Mouse (Mus musculus): ENCODE data around the gene Phf21a. TPM values are rescaled to one million over a fixed set of nuclear protein-coding genes. Genes with fewer than 3 reads are reported as not detected.

Phf21a gene
- total and polyA plus RNA-seq, 3 experiments: 26.4 to 30.2 (median 27.6) TPM

DNA sequence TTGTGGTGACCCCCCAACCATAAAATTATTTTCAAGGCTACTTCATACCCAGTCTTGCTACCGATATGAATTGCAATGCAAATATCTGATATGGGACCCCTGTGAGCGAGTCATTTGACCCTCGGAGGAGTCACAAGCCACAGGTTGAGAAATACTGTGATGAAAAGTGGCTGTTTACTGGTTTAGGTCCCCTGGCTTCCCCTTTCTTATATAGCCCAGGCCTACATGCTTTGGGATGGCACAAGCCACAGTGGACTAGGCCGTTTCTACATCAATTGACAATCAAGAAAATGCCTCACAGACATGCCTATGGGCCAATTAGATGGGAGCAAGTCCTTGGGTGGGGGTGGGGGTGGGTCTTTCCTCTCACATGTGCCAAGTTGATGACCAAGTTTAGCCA, 80.3 kb downstream of the Phf21a start:
- Histone ChIP-seq H3K27me3 (ENCODE audit: control insufficient read depth, insufficient read depth, low read length) (no peaks in the 10 kb centered on the region), H3K27ac (no peak overlapping the region), H3K9ac (ENCODE audit: low read depth, low read length) (no peak overlapping the region), H3K36me3 (ENCODE audit: control insufficient read depth, insufficient read depth, low read length) (no peaks in the 10 kb centered on the region), H3K4me3 (no peak overlapping the region), H3K79me2 (replicated peaks; ENCODE audit: control insufficient read depth, insufficient read depth, low read length) (no peaks in the 10 kb centered on the region), H3K4me1 (ENCODE audit: control insufficient read depth, insufficient read depth, low read length) (no peaks in the 10 kb centered on the region)
- TF ChIP-seq CTCF (IDR thresholded peaks at IDR 0.05) (no peak), EP300 (IDR thresholded peaks at IDR 0.05; ENCODE audit: insufficient read depth, low read depth, low read length) (no peak), POLR2A (IDR thresholded peaks at IDR 0.05; ENCODE audit: insufficient read depth, low read depth, low read length) (no peak)
- intact Hi-C loops (cut with DNase I): no loop called here
- DNase-seq: no peak
- WGBS: 78% methylated on average over 4 of the region's 4 CpGs

DNA sequence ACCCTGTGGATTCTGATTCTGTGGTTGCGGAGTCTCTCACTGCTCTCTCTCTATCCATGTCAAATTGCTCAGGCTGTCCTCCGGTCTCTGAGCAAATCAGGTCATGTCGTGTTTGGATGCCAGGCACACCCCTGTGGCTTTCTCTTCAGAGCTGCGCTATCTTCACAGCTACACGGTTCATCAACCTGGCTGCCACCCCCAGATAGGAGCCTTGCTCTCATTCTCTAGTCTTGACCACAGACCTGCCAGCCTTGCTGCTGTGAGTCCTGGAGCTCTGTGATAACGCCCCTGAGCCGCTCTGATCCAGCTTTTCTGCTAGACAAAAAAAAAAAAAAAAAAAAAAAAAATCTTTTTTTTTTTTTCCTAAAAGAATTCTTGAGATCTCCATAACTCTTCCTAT, 81.3 kb downstream of the Phf21a start:
- H3K9ac ChIP-seq (ENCODE audit: low read depth, low read length): no peak overlapping the region

DNA sequence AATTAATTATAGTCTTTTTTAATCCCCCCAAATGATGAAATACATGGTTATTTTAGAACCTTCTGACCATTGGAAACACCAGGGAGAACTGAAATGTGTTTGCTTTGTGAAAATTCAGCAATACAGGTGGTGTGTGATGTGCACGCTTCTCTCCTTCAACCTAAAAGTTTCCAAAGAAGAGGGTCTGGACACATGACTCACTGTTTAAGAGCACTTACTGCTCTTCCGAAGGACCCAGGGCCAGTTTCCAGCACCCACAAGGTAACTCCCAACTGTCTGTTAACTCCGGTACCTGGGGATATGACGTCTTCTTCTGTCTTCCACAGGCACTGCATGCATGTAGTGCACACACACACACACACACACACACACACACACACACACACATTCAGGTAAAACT, 82.1 kb downstream of the Phf21a start:
- H3K27ac ChIP-seq: no peak overlapping the region
- intact Hi-C loops (cut with DNase I): no loop called here
- H3K4me1 ChIP-seq (ENCODE audit: control insufficient read depth, insufficient read depth, low read length): no peaks in the 10 kb centered on the region
- H3K4me3 ChIP-seq: no peak overlapping the region
- no peaks in the 10 kb centered on the region for H3K27me3 ChIP-seq (ENCODE audit: control insufficient read depth, insufficient read depth, low read length)
- whole genome bisulfite sequencing: 93% methylated on average over 4 of the region's 4 CpGs
- no peak for DNase-seq
- no peaks in the 10 kb centered on the region for H3K36me3 ChIP-seq (ENCODE audit: control insufficient read depth, insufficient read depth, low read length)
- TF ChIP-seq EP300 (IDR thresholded peaks at IDR 0.05; ENCODE audit: insufficient read depth, low read depth, low read length): no peak
- TF ChIP-seq POLR2A (IDR thresholded peaks at IDR 0.05; ENCODE audit: insufficient read depth, low read depth, low read length): no peak
- no peak for TF ChIP-seq CTCF (IDR thresholded peaks at IDR 0.05)
- no peak overlapping the region for H3K9ac ChIP-seq (ENCODE audit: low read depth, low read length)
- no peaks in the 10 kb centered on the region for H3K79me2 ChIP-seq (replicated peaks; ENCODE audit: control insufficient read depth, insufficient read depth, low read length)

More for the DNA sequence above, 81.3 kb downstream of the Phf21a start:
- Histone ChIP-seq H3K27me3 (ENCODE audit: control insufficient read depth, insufficient read depth, low read length) (no peaks in the 10 kb centered on the region), H3K4me1 (ENCODE audit: control insufficient read depth, insufficient read depth, low read length) (no peaks in the 10 kb centered on the region), H3K36me3 (ENCODE audit: control insufficient read depth, insufficient read depth, low read length) (no peaks in the 10 kb centered on the region), H3K79me2 (replicated peaks; ENCODE audit: control insufficient read depth, insufficient read depth, low read length) (no peaks in the 10 kb centered on the region), H3K27ac (no peak overlapping the region), H3K4me3 (no peak overlapping the region)
- DNase-seq: no peak
- intact Hi-C loops (cut with DNase I): no loop called here
- 69% methylated on average over 7 of the region's 7 CpGs for WGBS
- TF ChIP-seq POLR2A (IDR thresholded peaks at IDR 0.05; ENCODE audit: insufficient read depth, low read depth, low read length): no peak
- TF ChIP-seq CTCF (IDR thresholded peaks at IDR 0.05): no peak
- TF ChIP-seq EP300 (IDR thresholded peaks at IDR 0.05; ENCODE audit: insufficient read depth, low read depth, low read length): no peak

DNA sequence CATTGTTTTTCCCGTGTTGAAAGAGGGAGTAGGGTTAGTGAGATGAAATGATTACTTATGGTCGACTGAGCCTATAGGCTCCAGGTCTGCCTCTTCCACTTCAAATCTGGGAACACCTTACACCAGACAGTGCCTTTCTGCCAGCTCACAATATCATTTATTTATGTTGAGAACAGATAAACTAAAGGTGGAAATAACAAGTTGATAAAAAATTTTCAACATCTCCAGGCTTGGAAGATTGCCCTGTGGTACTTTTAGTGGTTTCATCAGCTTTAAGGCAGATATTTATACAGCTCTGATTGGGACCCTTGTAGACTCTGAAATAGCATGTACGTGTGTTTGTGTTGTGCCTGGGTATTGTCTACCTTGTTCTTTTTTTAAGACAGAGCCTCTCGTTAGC, 83.4 kb downstream of the Phf21a start:
- H3K27me3 ChIP-seq (ENCODE audit: control insufficient read depth, insufficient read depth, low read length): no peaks in the 10 kb centered on the region
- no peaks in the 10 kb centered on the region for H3K36me3 ChIP-seq (ENCODE audit: control insufficient read depth, insufficient read depth, low read length)
- no peaks in the 10 kb centered on the region for H3K4me1 ChIP-seq (ENCODE audit: control insufficient read depth, insufficient read depth, low read length)
- H3K79me2 ChIP-seq (replicated peaks; ENCODE audit: control insufficient read depth, insufficient read depth, low read length): no peaks in the 10 kb centered on the region
- H3K4me3 ChIP-seq: no peak overlapping the region
- H3K27ac ChIP-seq: no peak overlapping the region
- H3K9ac ChIP-seq (ENCODE audit: low read depth, low read length): no peak overlapping the region
- TF ChIP-seq POLR2A (IDR thresholded peaks at IDR 0.05; ENCODE audit: insufficient read depth, low read depth, low read length) (no peak), EP300 (IDR thresholded peaks at IDR 0.05; ENCODE audit: insufficient read depth, low read depth, low read length) (no peak), CTCF (IDR thresholded peaks at IDR 0.05) (no peak)
- 35% methylated on average over 4 of the region's 4 CpGs for WGBS
- DNase-seq: no peak
- intact Hi-C loops (cut with DNase I): no loop called here

DNA sequence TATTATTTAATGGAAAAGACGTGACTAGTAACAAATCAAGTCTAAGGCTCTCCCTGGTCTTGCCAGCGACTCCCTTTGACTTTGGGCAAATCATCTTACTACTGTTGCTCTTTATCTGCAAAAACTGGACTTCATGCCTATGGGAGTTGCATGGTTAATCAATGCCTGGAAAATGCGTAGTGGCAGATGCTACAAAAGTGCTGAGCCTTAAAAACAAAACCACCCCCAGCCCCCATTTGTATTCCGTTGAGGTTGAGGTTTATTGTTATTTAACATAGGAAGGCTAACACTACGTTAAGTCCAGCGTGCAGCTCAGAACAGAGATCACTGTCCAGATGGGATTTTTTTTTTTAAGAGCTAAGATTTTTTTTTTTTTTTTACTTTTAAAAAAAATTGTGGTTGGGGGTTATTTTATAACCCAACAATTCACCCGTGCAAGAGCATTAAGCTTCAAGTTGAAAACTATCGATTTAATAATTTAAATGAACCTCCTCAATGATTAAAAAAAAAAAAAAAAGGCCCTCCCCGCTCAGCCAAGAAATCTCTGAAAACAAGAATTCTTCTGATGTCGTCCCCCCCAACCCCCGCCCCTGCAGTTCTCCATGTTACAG, 89.3 kb downstream of the Phf21a start:
- intact Hi-C loops (cut with DNase I): loop anchor here (5.0 kb wide), 3 partner anchors 125 to 250 kb away; partner anchors contain the start of gene Cry2
- peaks cover 8% of the 10 kb centered on the region for H3K36me3 ChIP-seq (ENCODE audit: control insufficient read depth, insufficient read depth, low read length)
- H3K4me3 ChIP-seq: peak overlapping the region; percentile 84
- TF ChIP-seq POLR2A (IDR thresholded peaks at IDR 0.05; ENCODE audit: insufficient read depth, low read depth, low read length) (no peak), CTCF (IDR thresholded peaks at IDR 0.05) (no peak), EP300 (IDR thresholded peaks at IDR 0.05; ENCODE audit: insufficient read depth, low read depth, low read length) (no peak)
- H3K79me2 ChIP-seq (replicated peaks; ENCODE audit: control insufficient read depth, insufficient read depth, low read length): 0 out of 2 replicates have a peak, but pooled peaks cover 1% of the 10 kb centered on the region
- H3K27me3 ChIP-seq (ENCODE audit: control insufficient read depth, insufficient read depth, low read length): no peaks in the 10 kb centered on the region
- no peak for DNase-seq
- peak overlapping the region; percentile 90 for H3K27ac ChIP-seq
- 14% methylated on average over 11 of the region's 11 CpGs for WGBS
- H3K4me1 ChIP-seq (ENCODE audit: control insufficient read depth, insufficient read depth, low read length): peaks cover 2% of the 10 kb centered on the region
- H3K9ac ChIP-seq (ENCODE audit: low read depth, low read length): peak overlapping the region; percentile 81; the same call in 1 of the 2 replicates

DNA sequence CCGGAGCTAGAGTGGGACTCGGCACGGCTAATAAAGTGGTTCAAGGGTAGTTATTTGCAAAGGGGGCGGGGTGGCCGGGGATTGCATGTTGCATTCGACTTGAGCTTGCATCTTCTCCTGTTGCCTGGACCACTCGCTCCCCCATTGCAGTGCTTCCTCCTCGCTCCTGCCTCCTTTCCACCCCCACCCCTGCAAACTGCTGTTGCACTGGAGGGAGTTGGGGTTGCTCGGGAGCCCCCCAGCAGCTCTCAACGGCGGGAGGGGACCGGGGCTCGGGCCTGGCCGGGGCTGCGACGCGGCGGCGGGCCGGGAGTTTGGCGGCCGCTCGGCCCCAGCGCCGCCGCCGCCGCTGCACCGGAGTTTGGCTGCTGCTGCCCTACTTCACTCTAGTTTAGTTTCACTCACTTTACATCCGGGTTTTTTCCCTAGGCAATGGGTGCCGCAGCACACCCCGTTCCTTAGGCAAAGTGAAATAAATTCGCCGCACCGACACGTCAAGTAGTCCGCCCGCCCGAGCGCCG, 90.1 kb downstream of the Phf21a start:
- H3K9ac ChIP-seq (ENCODE audit: low read depth, low read length): peak overlapping the region; percentile 81
- H3K79me2 ChIP-seq (replicated peaks; ENCODE audit: control insufficient read depth, insufficient read depth, low read length): 0 out of 2 replicates have a peak, but pooled peaks cover 1% of the 10 kb centered on the region
- peak overlapping the region; percentile 90 for H3K27ac ChIP-seq
- no peaks in the 10 kb centered on the region for H3K27me3 ChIP-seq (ENCODE audit: control insufficient read depth, insufficient read depth, low read length)
- H3K4me1 ChIP-seq (ENCODE audit: control insufficient read depth, insufficient read depth, low read length): peaks cover 3% of the 10 kb centered on the region
- intact Hi-C loops (cut with DNase I): loop anchor here (5.0 kb wide), 3 partner anchors 126 to 249 kb away; partner anchors contain the start of gene Cry2
- peak overlapping the region; percentile 84 for H3K4me3 ChIP-seq
- TF ChIP-seq CTCF (IDR thresholded peaks at IDR 0.05) (no peak), EP300 (IDR thresholded peaks at IDR 0.05; ENCODE audit: insufficient read depth, low read depth, low read length) (peak; percentile 53; the same call in 1 of the 2 replicates), POLR2A (IDR thresholded peaks at IDR 0.05; ENCODE audit: insufficient read depth, low read depth, low read length) (peak; percentile 75)
- under 1% methylated on average over 41 of the region's 41 CpGs for WGBS
- peaks cover 13% of the 10 kb centered on the region for H3K36me3 ChIP-seq (ENCODE audit: control insufficient read depth, insufficient read depth, low read length)
- peak; percentile 84 to 88 for DNase-seq
